Mouse (Mus musculus) ES-Bruce4 (cell line): ENCODE data around the gene Zfp983. TPM values are rescaled to one million over a fixed set of nuclear protein-coding genes. Genes with fewer than 3 reads are reported as not detected.
A peak's percentile ranks its signal among the peaks of the same experiment; 100 is the strongest.

Source experiments
- H3K27ac ChIP-seq: 2 replicates; pipeline ENCODE4 v1.5.1; 2012; ENCODE audit warnings: low read length, inconsistent platforms; ENCODE audit not compliant: insufficient read depth
- H3K27me3 ChIP-seq: 2 replicates; pipeline ENCODE4 v1.6.1; 2012; ENCODE audit warnings: mild to moderate bottlenecking, low read length, inconsistent platforms; ENCODE audit not compliant: control insufficient read depth, poor library complexity, insufficient read depth, severe bottlenecking
- H3K36me3 ChIP-seq: 2 replicates; pipeline ENCODE4 v1.6.1; 2012; ENCODE audit warnings: inconsistent platforms, mild to moderate bottlenecking, low read length, moderate library complexity; ENCODE audit not compliant: control insufficient read depth, poor library complexity, insufficient read depth, severe bottlenecking
- H3K4me1 ChIP-seq: one replicate; pipeline ENCODE4 v1.8.1; 2011; ENCODE audit warnings: low read length; ENCODE audit not compliant: control insufficient read depth, insufficient read depth
- H3K4me3 ChIP-seq: 2 replicates; pipeline ENCODE4 v1.5.1; 2011; ENCODE audit warnings: low read depth, mild to moderate bottlenecking, low read length
- H3K9ac ChIP-seq: 2 replicates; pipeline ENCODE4 v1.6.1; 2012; ENCODE audit warnings: low read depth, mild to moderate bottlenecking, inconsistent platforms; ENCODE audit not compliant: poor library complexity, severe bottlenecking
- H3K9me3 ChIP-seq: replicated peaks from 2 replicates; pipeline ENCODE4 v1.6.1; 2012; ENCODE audit warnings: mild to moderate bottlenecking, low read length, inconsistent platforms; ENCODE audit not compliant: control insufficient read depth, poor library complexity, insufficient read depth, severe bottlenecking
- CTCF ChIP-seq: IDR thresholded peaks from one replicate; pipeline ENCODE4 v1.8.1; 2011; ENCODE audit warnings: low read depth, low read length
- EP300 ChIP-seq: IDR thresholded peaks from 2 replicates; pipeline ENCODE4 v1.6.1; 2011; ENCODE audit warnings: low read depth, low read length; ENCODE audit not compliant: insufficient read depth
- POLR2A ChIP-seq: IDR thresholded peaks from one replicate; pipeline ENCODE4 v1.8.1; 2011; ENCODE audit warnings: low read length; ENCODE audit not compliant: insufficient read depth
- polyA plus RNA-seq: library from polyadenylated mRNA; stranded (reverse); fragments of >200 nt; gene quantifications from 2 replicates; pipeline ENCODE4 v1.2.4, GENCODE M21; 2011; ENCODE audit warnings: low read depth; ENCODE audit not compliant: missing spikeins, insufficient read depth, insufficient read length

The Zfp983 gene
- polyA plus RNA-seq, 1 experiment: 1.9 TPM

GRCm38 (mm10) chr17:21702281-21703240 lies 52.1 kb downstream of the Zfp983 start:
- TF ChIP-seq CTCF (no peak), EP300 (no peak), POLR2A (no peak)
- Histone ChIP-seq H3K27ac (no peak overlapping the region), H3K9ac (no peak overlapping the region), H3K36me3 (no peaks in the 10 kb centered on the region), H3K9me3 (no peaks in the 10 kb centered on the region), H3K4me3 (no peak overlapping the region), H3K27me3 (no peaks in the 10 kb centered on the region), H3K4me1 (peaks cover 1% of the 10 kb centered on the region)

- H3K36me3 ChIP-seq: no peaks in the 10 kb centered on the region
- no peak overlapping the region for H3K9ac ChIP-seq
- H3K27ac ChIP-seq: no peak overlapping the region
- H3K4me3 ChIP-seq: no peak overlapping the region
- H3K27me3 ChIP-seq: no peaks in the 10 kb centered on the region
- no peaks in the 10 kb centered on the region for H3K9me3 ChIP-seq
- H3K4me1 ChIP-seq: peaks cover 1% of the 10 kb centered on the region
- TF ChIP-seq EP300 (no peak), POLR2A (no peak), CTCF (no peak)
Measured at GRCm38 (mm10) chr17:21703414-21703813, 53.0 kb downstream of the Zfp983 start.

DNA sequence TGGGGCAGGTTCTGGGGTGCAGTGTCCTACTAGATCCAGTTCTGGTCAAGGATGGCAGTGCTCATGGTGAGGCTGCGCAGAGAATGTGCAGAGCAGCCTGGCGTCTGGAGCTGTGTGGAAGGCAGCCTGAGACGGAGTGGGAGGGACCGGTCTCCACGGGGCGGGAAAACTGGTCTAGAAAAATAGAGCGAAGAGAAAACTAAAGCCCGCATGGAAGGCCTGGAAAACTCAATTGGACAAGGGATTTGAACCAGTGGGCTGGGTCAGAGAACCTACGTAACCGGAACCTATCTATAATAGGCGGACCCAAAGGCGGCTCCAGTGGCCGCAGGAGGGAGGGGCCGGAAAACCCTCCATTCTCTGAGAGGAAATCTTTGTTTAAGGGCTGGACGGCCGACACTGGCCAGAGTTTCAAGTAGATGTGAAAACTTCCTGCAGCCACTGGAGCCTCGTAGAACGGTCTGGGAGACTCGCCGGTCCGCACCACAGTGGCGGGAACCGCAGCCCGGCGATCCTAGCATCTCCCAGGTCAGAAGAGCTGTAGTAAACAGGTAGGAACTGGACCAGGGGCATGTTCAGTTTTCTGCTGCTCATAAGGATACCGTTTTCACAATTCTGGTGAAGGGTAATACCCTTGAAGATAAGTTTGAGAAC lies 57.0 kb downstream of the Zfp983 start, which contains the start of gene Zfp760:
Zfp760 (plus strand) TSS at position 399 of the 654 bp plus-strand sequence.
- H3K27me3 ChIP-seq: no peaks in the 10 kb centered on the region
- peaks cover 1% of the 10 kb centered on the region for H3K4me1 ChIP-seq
- H3K27ac ChIP-seq: peak within 1 kb of the TSS; percentile 72
- no peaks in the 10 kb centered on the region for H3K9me3 ChIP-seq
- H3K9ac ChIP-seq: peak within 1 kb of the TSS; percentile 59
- H3K36me3 ChIP-seq: peaks cover 3% of the 10 kb centered on the region
- H3K4me3 ChIP-seq: peak within 1 kb of the TSS; percentile 85
- TF ChIP-seq POLR2A (peak; percentile 38), EP300 (no peak), CTCF (no peak)

- Histone ChIP-seq H3K4me3 (no peak overlapping the region), H3K27me3 (no peaks in the 10 kb centered on the region), H3K4me1 (peaks cover 1% of the 10 kb centered on the region), H3K9me3 (no peaks in the 10 kb centered on the region), H3K36me3 (peaks cover 3% of the 10 kb centered on the region), H3K9ac (peak overlapping the region; percentile 59; the same call in 1 of the 2 replicates), H3K27ac (no peak overlapping the region)
- TF ChIP-seq EP300 (no peak), CTCF (no peak), POLR2A (no peak)
Measured at GRCm38 (mm10) chr17:21708401-21708800, 58.0 kb downstream of the Zfp983 start.

Other genes with a start within 250 kb of the Zfp983 start
- gene Zfp54, start 227.4 kb upstream of the Zfp983 start, polyA plus RNA-seq: 4.2 and 4.7 TPM in 2 replicates
- 14.5 and 18.2 TPM in 2 replicates for gene Zfp51, start 200.2 kb upstream of the Zfp983 start, polyA plus RNA-seq
- gene Zfp53, start 161.6 kb upstream of the Zfp983 start, polyA plus RNA-seq: 9.5 and 9.7 TPM in 2 replicates
- gene Zfp52, start 115.1 kb upstream of the Zfp983 start, polyA plus RNA-seq: 6.6 and 10.5 TPM in 2 replicates
- gene Zfp948, start 83.6 kb upstream of the Zfp983 start, polyA plus RNA-seq: 12.0 and 13.2 TPM in 2 replicates
- gene Gm10226, start 41.2 kb downstream of the Zfp983 start, polyA plus RNA-seq: 6.1 and 15.7 TPM in 2 replicates
- gene Zfp760, start 57.1 kb downstream of the Zfp983 start, polyA plus RNA-seq: 13.5 and 14.4 TPM in 2 replicates
- 12.1 and 24.0 TPM in 2 replicates for gene Zfp229, start 80.2 kb downstream of the Zfp983 start, polyA plus RNA-seq
- gene Zfp820, start 195.1 kb downstream of the Zfp983 start, polyA plus RNA-seq: 9.0 and 10.3 TPM in 2 replicates